Mouse (Mus musculus) intestine, embryonic 14.5 days (tissue): ENCODE data around the gene Rasip1. TPM values are rescaled to one million over a fixed set of nuclear protein-coding genes. Genes with fewer than 3 reads are reported as not detected.

Experiments
- ATAC-seq: fragments of 200-750 bp; cut with Nextera tagmentation; replicated peaks from 2 replicates; pipeline ENCODE4 v1.8.0; 2017; ENCODE audit warnings: low read depth, moderate number of reproducible peaks, moderate TSS enrichment, moderate library complexity; ENCODE audit not compliant: low FRiP score, low TSS enrichment
- DNase-seq: peaks from one replicate; pipeline ENCODE4 v3.0.0-alpha.2; 2018; ENCODE audit warnings: low spot score
- H3K27ac ChIP-seq: fragments of 300-500 bp; sonication (generic); 2 replicates; pipeline ENCODE4 v1.5.1; 2014; ENCODE audit warnings: low read depth, mild to moderate bottlenecking, control low read depth
- H3K27me3 ChIP-seq: fragments of 300-500 bp; sonication (generic); replicated peaks from 2 replicates; pipeline ENCODE4 v1.6.1; 2014; ENCODE audit warnings: low read length, control low read depth; ENCODE audit not compliant: control insufficient read depth, insufficient read depth
- H3K36me3 ChIP-seq: fragments of 300-500 bp; sonication (generic); 2 replicates; pipeline ENCODE4 v1.6.1; 2014; ENCODE audit warnings: low read length, control low read depth; ENCODE audit not compliant: control insufficient read depth, insufficient read depth
- H3K4me1 ChIP-seq: fragments of 300-500 bp; sonication (generic); replicated peaks from 2 replicates; pipeline ENCODE4 v1.6.1; 2014; ENCODE audit warnings: low read length, control low read depth, mixed read lengths; ENCODE audit not compliant: control insufficient read depth, insufficient read depth
- H3K4me2 ChIP-seq: fragments of 300-500 bp; sonication (generic); 2 replicates; pipeline ENCODE4 v1.6.1; 2014; ENCODE audit warnings: low read length
- H3K4me3 ChIP-seq: fragments of 300-500 bp; sonication (generic); 2 replicates; pipeline ENCODE4 v1.5.1; 2014; ENCODE audit warnings: low read depth, low read length, control low read depth, mixed read lengths
- H3K9ac ChIP-seq: fragments of 300-500 bp; sonication (generic); 2 replicates; pipeline ENCODE4 v1.6.1; 2014; ENCODE audit warnings: mild to moderate bottlenecking, low read length
- H3K9me3 ChIP-seq: fragments of 300-500 bp; sonication (generic); 2 replicates; pipeline ENCODE4 v1.6.1; 2016; ENCODE audit warnings: low read length, control low read depth; ENCODE audit not compliant: control insufficient read depth
- WGBS: fragments of 180-500 bp; shearing (Covaris S2); extraction: QIAGEN DNeasy Blood & Tissue Kit; methylation state at CpG from one replicate; pipeline ENCODE4 v1.1.7; 2014; 5-methylcytosine and 5-hydroxymethylcytosine counted together
- polyA plus RNA-seq: library from polyadenylated mRNA; unstranded; fragments of >200 nt; fragmentation: Nextera tagmentation; extraction: Ambion mirVana; gene quantifications from 2 replicates; pipeline ENCODE4 v1.2.1, GENCODE M21; 2014

Rasip1 gene
- polyA plus RNA-seq, result 7.7 and 9.1 TPM in 2 replicates

- no peaks in the 10 kb centered on the region for H3K36me3 ChIP-seq
- H3K4me1 ChIP-seq, result no peaks in the 10 kb centered on the region
- peak within 1 kb of the TSS; percentile 51 for H3K4me3 ChIP-seq
- peak within 1 kb of the TSS; percentile 64; the same call in 1 of the 2 replicates for H3K27ac ChIP-seq
- peak within 1 kb of the TSS; percentile 96 for H3K4me2 ChIP-seq
- 0 out of 2 replicates have a peak, but pooled peaks cover 5% of the 10 kb centered on the region for H3K27me3 ChIP-seq
- no peaks in the 10 kb centered on the region for H3K9me3 ChIP-seq
- ATAC-seq (no peak), DNase-seq (no peak)
- peak within 1 kb of the TSS; percentile 67 for H3K9ac ChIP-seq
- WGBS, result 69% methylated on average over 9 of the region's 9 CpGs
Observed at GRCm38 (mm10) chr7:45627261-45627660, at the start of gene Rasip1. TSS of gene Rasip1 (plus strand) at chr7:45627488.

GRCm38 (mm10) chr7:45585923-45586322 is 41.4 kb upstream of the Rasip1 start:
- no peak overlapping the region for H3K27ac ChIP-seq
- 91% methylated on average over 6 of the region's 6 CpGs for WGBS
- no peaks in the 10 kb centered on the region for H3K4me1 ChIP-seq
- ATAC-seq (no peak), DNase-seq (no peak)
- H3K27me3 ChIP-seq, result no peaks in the 10 kb centered on the region
- no peaks in the 10 kb centered on the region for H3K9me3 ChIP-seq
- no peak overlapping the region for H3K4me2 ChIP-seq
- H3K4me3 ChIP-seq, result no peak overlapping the region
- H3K36me3 ChIP-seq, result peaks cover 20% of the 10 kb centered on the region
- H3K9ac ChIP-seq, result no peak overlapping the region

- Histone ChIP-seq H3K27me3 (no peaks in the 10 kb centered on the region), H3K36me3 (peaks cover 14% of the 10 kb centered on the region), H3K9me3 (no peaks in the 10 kb centered on the region), H3K4me1 (no peaks in the 10 kb centered on the region), H3K27ac (no peak overlapping the region), H3K9ac (no peak overlapping the region), H3K4me3 (no peak overlapping the region), H3K4me2 (no peak overlapping the region)
- no peak for DNase-seq
- ATAC-seq, result no peak
- 92% methylated on average over 23 of the region's 23 CpGs for WGBS
Observed at GRCm38 (mm10) chr7:45587631-45588592, 39.4 kb upstream of the Rasip1 start.

- ATAC-seq, result peak; percentile 91
- H3K27me3 ChIP-seq, result no peaks in the 10 kb centered on the region
- no peak overlapping the region for H3K27ac ChIP-seq
- H3K9me3 ChIP-seq, result no peaks in the 10 kb centered on the region
- DNase-seq, result peak; percentile 95
- peak overlapping the region; percentile 21; the same call in 1 of the 2 replicates for H3K4me3 ChIP-seq
- no peak overlapping the region for H3K9ac ChIP-seq
- no peaks in the 10 kb centered on the region for H3K4me1 ChIP-seq
- 2% methylated on average over 19 of the region's 19 CpGs for WGBS
- peaks cover 14% of the 10 kb centered on the region for H3K36me3 ChIP-seq
- peak overlapping the region; percentile 40 for H3K4me2 ChIP-seq
Observed at GRCm38 (mm10) chr7:45589173-45589572, 38.1 kb upstream of the Rasip1 start.

- DNase-seq (no peak), ATAC-seq (no peak)
- Histone ChIP-seq H3K27me3 (no peaks in the 10 kb centered on the region), H3K27ac (no peak overlapping the region), H3K9me3 (no peaks in the 10 kb centered on the region), H3K4me3 (no peak overlapping the region), H3K4me1 (no peaks in the 10 kb centered on the region), H3K9ac (no peak overlapping the region), H3K4me2 (no peak overlapping the region), H3K36me3 (peaks cover 12% of the 10 kb centered on the region)
- 94% methylated on average over 5 of the region's 5 CpGs for WGBS
Observed at GRCm38 (mm10) chr7:45589898-45590297, 37.4 kb upstream of the Rasip1 start.

GRCm38 (mm10) chr7:45590874-45591273 is 36.4 kb upstream of the Rasip1 start:
- H3K9ac ChIP-seq, result no peak overlapping the region
- no peak overlapping the region for H3K4me3 ChIP-seq
- no peaks in the 10 kb centered on the region for H3K4me1 ChIP-seq
- H3K27ac ChIP-seq, result no peak overlapping the region
- H3K4me2 ChIP-seq, result no peak overlapping the region
- DNase-seq (no peak), ATAC-seq (no peak)
- H3K27me3 ChIP-seq, result no peaks in the 10 kb centered on the region
- WGBS, result 66% methylated on average over 3 of the region's 3 CpGs
- peaks cover 2% of the 10 kb centered on the region for H3K36me3 ChIP-seq
- no peaks in the 10 kb centered on the region for H3K9me3 ChIP-seq

GRCm38 (mm10) chr7:45591880-45592279 is 35.4 kb upstream of the Rasip1 start:
- no peak overlapping the region for H3K4me3 ChIP-seq
- no peak for DNase-seq
- 76% methylated on average over 7 of the region's 7 CpGs for WGBS

GRCm38 (mm10) chr7:45593118-45593815 is 34.0 kb upstream of the Rasip1 start:
- Histone ChIP-seq H3K4me3 (no peak overlapping the region), H3K4me2 (no peak overlapping the region), H3K4me1 (no peaks in the 10 kb centered on the region), H3K9ac (no peak overlapping the region), H3K9me3 (no peaks in the 10 kb centered on the region), H3K36me3 (no peaks in the 10 kb centered on the region), H3K27me3 (no peaks in the 10 kb centered on the region), H3K27ac (no peak overlapping the region)
- 22% methylated on average over 10 of the region's 10 CpGs for WGBS
- DNase-seq (peak; percentile 84), ATAC-seq (no peak)

More at GRCm38 (mm10) chr7:45591880-45592279, 35.4 kb upstream of the Rasip1 start:
- ATAC-seq, result no peak
- no peaks in the 10 kb centered on the region for H3K9me3 ChIP-seq
- no peaks in the 10 kb centered on the region; the same call in none of the 2 replicates for H3K36me3 ChIP-seq
- H3K4me2 ChIP-seq, result no peak overlapping the region
- H3K27me3 ChIP-seq, result no peaks in the 10 kb centered on the region
- H3K4me1 ChIP-seq, result no peaks in the 10 kb centered on the region
- H3K9ac ChIP-seq, result no peak overlapping the region
- no peak overlapping the region for H3K27ac ChIP-seq
